Mouse (Mus musculus) CH12.LX (cell line): ENCODE measurements around the gene Sypl2. TPM values are rescaled to one million over a fixed set of nuclear protein-coding genes. Genes with fewer than 3 reads are reported as not detected.

Experiments used
- DNase-seq: peaks from one replicate; pipeline ENCODE4 v3.0.0-alpha.2; 2013; ENCODE audit errors: extremely low read depth
- H3K27ac ChIP-seq: 2 replicates; pipeline ENCODE4 v1.5.1; 2012; ENCODE audit warnings: low read depth, mild to moderate bottlenecking, control low read depth, moderate library complexity; ENCODE audit not compliant: insufficient read depth
- H3K27me3 ChIP-seq: replicated peaks from 2 replicates; pipeline ENCODE3; 2012; ENCODE audit warnings: inconsistent platforms
- H3K36me3 ChIP-seq, 2 experiments: replicated peaks in 1 of 2; 2 replicates each; pipeline versions ENCODE3 to v1.6.1; 2012; ENCODE audit warnings: inconsistent platforms in 1 of 2, low read length in 1 of 2, mild to moderate bottlenecking in 1 of 2, mixed read lengths in 1 of 2, moderate library complexity in 1 of 2; ENCODE audit not compliant: control insufficient read depth in 1 of 2, insufficient read depth in 1 of 2
- H3K4me1 ChIP-seq, 2 experiments: 2 replicates each; pipeline ENCODE4 v1.6.1; 2012; ENCODE audit warnings: inconsistent platforms in 1 of 2, moderate library complexity in 1 of 2; ENCODE audit not compliant: insufficient read depth in 2 of 2, control insufficient read depth in 1 of 2
- H3K4me2 ChIP-seq: 2 replicates; pipeline ENCODE4 v1.6.1; 2012; ENCODE audit warnings: low read depth, mild to moderate bottlenecking, control low read depth; ENCODE audit not compliant: poor library complexity, insufficient read depth, severe bottlenecking
- H3K4me3 ChIP-seq, 3 experiments: fragments of 150-350 bp in 1 of 3; sonication (generic) in 1 of 3; replicated peaks in 1 of 3; 2 replicates each; pipeline versions ENCODE3 to v1.5.1; 2011 to 2012; ENCODE audit warnings: low read depth in 2 of 3, low read length in 2 of 3, mild to moderate bottlenecking in 2 of 3, moderate library complexity in 2 of 3, control low read depth in 1 of 3, improper control_type of control experiment in 1 of 3, inconsistent platforms in 1 of 3, mixed read lengths in 1 of 3; ENCODE audit not compliant: poor library complexity in 1 of 3
- H3K79me2 ChIP-seq: replicated peaks from 2 replicates; pipeline ENCODE4 v1.6.1; 2012; ENCODE audit warnings: mild to moderate bottlenecking, moderate library complexity; ENCODE audit not compliant: control insufficient read depth, poor library complexity, insufficient read depth, severe bottlenecking; ENCODE audit errors: extremely low read depth
- H3K9ac ChIP-seq: 2 replicates; pipeline ENCODE4 v1.6.1; 2012; ENCODE audit warnings: low read depth, mild to moderate bottlenecking, control low read depth, moderate library complexity; ENCODE audit not compliant: insufficient read depth
- H3K9me3 ChIP-seq: replicated peaks from 2 replicates; pipeline ENCODE3; 2012; ENCODE audit warnings: low read length, inconsistent platforms, mixed read lengths
- BHLHE40 ChIP-seq: IDR thresholded peaks from 2 replicates; pipeline ENCODE4 v1.6.1; 2011; ENCODE audit warnings: mild to moderate bottlenecking, low read depth, low read length, improper control_type of control experiment
- CHD2 ChIP-seq: IDR thresholded peaks from 2 replicates; pipeline ENCODE4 v1.6.1; 2011; ENCODE audit warnings: low read length, improper control_type of control experiment
- CTCF ChIP-seq, 2 experiments: IDR thresholded peaks in 1 of 2; conservative IDR thresholded peaks in 1 of 2; 2 replicates each; pipeline ENCODE4 v1.5.1; 2011 to 2012; ENCODE audit warnings: low read depth in 2 of 2, low read length in 2 of 2, improper control_type of control experiment in 1 of 2, inconsistent platforms in 1 of 2, mild to moderate bottlenecking in 1 of 2, moderate library complexity in 1 of 2
- EP300 ChIP-seq: IDR thresholded peaks from 2 replicates; pipeline ENCODE4 v1.6.1; 2011; ENCODE audit warnings: low read length, improper control_type of control experiment
- ETS1 ChIP-seq: conservative IDR thresholded peaks from 2 replicates; pipeline ENCODE4 v1.6.1; 2012; ENCODE audit warnings: low read depth, mild to moderate bottlenecking, inconsistent platforms, low read length, improper control_type of control experiment, moderate library complexity
- HCFC1 ChIP-seq: IDR thresholded peaks from 2 replicates; pipeline ENCODE4 v1.6.1; 2012; ENCODE audit warnings: low read depth, mild to moderate bottlenecking, inconsistent platforms, low read length, improper control_type of control experiment
- IRF4 ChIP-seq: IDR thresholded peaks from 2 replicates; pipeline ENCODE4 v1.6.1; 2014; ENCODE audit warnings: low read depth, mild to moderate bottlenecking, inconsistent platforms, low read length, improper control_type of control experiment
- MAX ChIP-seq: IDR thresholded peaks from 2 replicates; pipeline ENCODE4 v1.6.1; 2011; ENCODE audit warnings: low read length, improper control_type of control experiment
- MAZ ChIP-seq: IDR thresholded peaks from 2 replicates; pipeline ENCODE4 v1.6.1; 2012; ENCODE audit warnings: low read depth, mild to moderate bottlenecking, inconsistent platforms, low read length, improper control_type of control experiment, moderate library complexity
- MXI1 ChIP-seq: IDR thresholded peaks from 2 replicates; pipeline ENCODE4 v1.6.1; 2011; ENCODE audit warnings: mild to moderate bottlenecking, low read depth, low read length, improper control_type of control experiment
- NELFE ChIP-seq: IDR thresholded peaks from 2 replicates; pipeline ENCODE4 v1.6.1; 2011; ENCODE audit warnings: low read depth, low read length, improper control_type of control experiment
- NRF1 ChIP-seq: IDR thresholded peaks from 2 replicates; pipeline ENCODE4 v1.6.1; 2014; ENCODE audit warnings: low read depth, mild to moderate bottlenecking, inconsistent platforms, low read length, improper control_type of control experiment, moderate library complexity
- PAX5 ChIP-seq: IDR thresholded peaks from 2 replicates; pipeline ENCODE4 v1.6.1; 2012; ENCODE audit warnings: low read length, inconsistent platforms, mixed read lengths
- RAD21 ChIP-seq: IDR thresholded peaks from 2 replicates; pipeline ENCODE4 v1.6.1; 2011; ENCODE audit warnings: low read depth, mild to moderate bottlenecking, low read length, improper control_type of control experiment, moderate library complexity
- SIN3A ChIP-seq: IDR thresholded peaks from 2 replicates; pipeline ENCODE4 v1.6.1; 2012; ENCODE audit warnings: low read length, improper control_type of control experiment, inconsistent platforms
- SMC3 ChIP-seq: IDR thresholded peaks from 2 replicates; pipeline ENCODE4 v1.6.1; 2011; ENCODE audit warnings: low read depth, low read length, improper control_type of control experiment
- TCF12 ChIP-seq: IDR thresholded peaks from 2 replicates; pipeline ENCODE4 v1.6.1; 2014; ENCODE audit warnings: low read depth, mild to moderate bottlenecking, inconsistent platforms, low read length, improper control_type of control experiment
- UBTF ChIP-seq: IDR thresholded peaks from 2 replicates; pipeline ENCODE4 v1.6.1; 2012; ENCODE audit warnings: low read depth, mild to moderate bottlenecking, inconsistent platforms, low read length, improper control_type of control experiment, moderate library complexity
- USF2 ChIP-seq: conservative IDR thresholded peaks from 2 replicates; pipeline ENCODE4 v1.6.1; 2011; ENCODE audit warnings: low read depth, low read length, improper control_type of control experiment
- ZC3H11A ChIP-seq: IDR thresholded peaks from 2 replicates; pipeline ENCODE4 v1.6.1; 2012; ENCODE audit warnings: low read depth, mild to moderate bottlenecking, inconsistent platforms, low read length, improper control_type of control experiment
- ZKSCAN1 ChIP-seq: IDR thresholded peaks from 2 replicates; pipeline ENCODE4 v1.6.1; 2012; ENCODE audit warnings: low read depth, inconsistent platforms, low read length, improper control_type of control experiment, borderline replicate concordance
- ZNF384 ChIP-seq: IDR thresholded peaks from 2 replicates; pipeline ENCODE4 v1.6.1; 2012; ENCODE audit warnings: low read depth, low read length, improper control_type of control experiment, inconsistent platforms
- dilution Hi-C: fragments of 300-500 bp; cut with MboI; formaldehyde crosslinking; loops from 2 replicates; pipeline ENCODE4 v1.14.3; 2020; ENCODE audit warnings: low sequenced_read_pairs; ENCODE audit not compliant: extremely low pct_unique_long_range_greater_than_20kb, extremely low pct_ligation_motif_present
- in situ Hi-C: fragments of 300-500 bp; cut with MboI; formaldehyde crosslinking; loops from 3 replicates; pipeline ENCODE4 v1.14.3; 2019; ENCODE audit warnings: low sequenced_read_pairs, low pct_ligation_motif_present, low pct_unique_long_range_greater_than_20kb, mixed read lengths
- polyA plus RNA-seq: library from polyadenylated mRNA; unstranded; fragments of >175 nt; gene quantifications from 2 replicates; pipeline ENCODE4 v1.2.1, GENCODE M21; 2012; ENCODE audit warnings: low read depth; ENCODE audit not compliant: insufficient read length
- total RNA-seq, 2 experiments: library from RNA; depleted of rRNA; stranded (reverse); fragments of 300-350 nt in 1 of 2; fragments of >200 nt in 1 of 2; gene quantifications; 2 replicates each; pipeline ENCODE4 v1.2.3; 2012 to 2014

Sypl2 gene
- total and polyA plus RNA-seq, 3 experiments = not detected

DNA sequence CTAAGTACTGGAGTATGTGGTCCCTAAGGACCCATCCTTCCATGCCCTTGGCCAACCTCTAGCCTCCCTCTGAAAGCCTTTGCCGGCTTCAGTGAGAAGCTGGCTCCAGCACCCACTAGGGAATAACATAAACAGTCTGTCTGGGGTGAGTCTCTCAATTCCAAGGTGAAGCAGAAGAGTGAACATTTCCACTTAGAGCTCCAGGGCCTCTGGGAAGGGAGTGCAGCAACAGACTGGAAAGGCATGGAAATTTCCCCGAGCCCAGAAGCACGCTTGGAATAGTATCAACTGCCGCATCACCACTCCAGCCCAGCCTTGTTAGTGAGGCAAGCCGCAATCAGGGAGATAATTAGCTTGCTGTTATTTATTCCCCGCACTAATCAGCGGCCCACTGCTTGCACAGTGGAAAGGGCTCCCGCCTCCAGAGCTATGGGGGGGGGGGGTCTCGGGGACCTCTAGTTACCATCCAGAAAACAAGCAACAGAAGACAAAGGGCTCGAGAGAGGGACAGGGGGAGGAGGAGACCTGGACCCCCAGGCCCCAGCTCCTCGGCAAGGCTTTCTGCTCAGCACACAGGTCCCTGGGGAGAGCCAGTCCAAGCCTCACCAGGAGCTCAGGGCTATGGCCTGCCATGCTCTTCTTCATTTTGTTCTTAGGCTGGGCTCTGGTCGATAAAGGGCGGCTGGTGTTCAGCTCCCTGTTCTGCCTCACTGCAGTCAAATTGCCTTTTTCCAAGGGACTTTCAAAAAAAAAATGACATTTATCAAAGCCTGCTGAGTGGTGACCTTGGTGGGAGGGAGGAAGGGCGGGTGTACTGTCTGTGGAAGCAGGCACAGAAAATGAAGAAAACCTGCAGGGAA, 51.5 kb downstream of the Sypl2 start:
- in situ Hi-C loops = no loop called here
- no peaks in the 10 kb centered on the region for H3K4me1 ChIP-seq
- H3K27me3 ChIP-seq = peaks cover 28% of the 10 kb centered on the region
- no peaks in the 10 kb centered on the region for H3K79me2 ChIP-seq
- H3K36me3 ChIP-seq = no peaks in the 10 kb centered on the region
- no peak overlapping the region for H3K4me3 ChIP-seq
- H3K9me3 ChIP-seq = peaks cover 4% of the 10 kb centered on the region
- H3K4me2 ChIP-seq = no peak overlapping the region
- DNase-seq = no peak
- TF ChIP-seq MAX = no peak
- TF ChIP-seq NELFE = no peak
- TF ChIP-seq HCFC1 = no peak
- TF ChIP-seq MXI1 = no peak
- no peak for TF ChIP-seq NRF1
- no peak for TF ChIP-seq ZNF384
- TF ChIP-seq UBTF = no peak
- TF ChIP-seq RAD21 = no peak
- no peak for TF ChIP-seq USF2
- TF ChIP-seq ZC3H11A = no peak
- no peak for TF ChIP-seq IRF4
- no peak for TF ChIP-seq SMC3
- no peak for TF ChIP-seq PAX5
- no peak for TF ChIP-seq CTCF (conservative IDR thresholded peaks at IDR 0.05 in 1 of 2, IDR thresholded peaks at IDR 0.05 in 1 of 2; ENCODE audit: low read depth in 2 of 2, low read length in 2 of 2)
- no peak for TF ChIP-seq SIN3A
- TF ChIP-seq, all 38 proteins: peak for 0
- dilution Hi-C loops = no loop called here
- Histone ChIP-seq H3K27ac (no peak overlapping the region), H3K9ac (no peak overlapping the region)

DNA sequence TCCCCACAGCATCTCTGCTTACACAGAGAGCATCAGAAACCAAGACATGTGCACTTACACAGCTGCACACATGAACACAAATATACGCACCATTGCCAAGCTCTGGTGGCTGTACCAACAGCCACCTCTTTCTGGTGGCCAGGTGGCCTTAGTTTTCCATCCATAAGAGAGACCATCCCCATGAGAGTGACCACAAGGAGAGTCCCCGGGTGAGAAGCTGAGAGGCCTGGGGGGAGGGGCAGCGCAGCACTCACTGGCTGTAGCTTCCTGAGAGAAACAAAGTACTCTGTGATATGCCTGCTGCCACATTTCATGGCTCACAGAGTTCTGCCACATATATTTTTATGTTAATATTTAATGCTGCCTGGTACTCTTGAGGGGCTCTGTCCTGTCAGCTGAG, 57.2 kb downstream of the Sypl2 start:
- DNase-seq = no peak
- no peaks in the 10 kb centered on the region for H3K79me2 ChIP-seq
- peaks cover 24 to 51% of the 10 kb centered on the region in 2 experiments for H3K4me1 ChIP-seq
- H3K9ac ChIP-seq = no peak overlapping the region
- peaks cover 11% of the 10 kb centered on the region for H3K27me3 ChIP-seq
- no peak overlapping the region for H3K27ac ChIP-seq
- no peak overlapping the region for H3K4me3 ChIP-seq
- TF ChIP-seq BHLHE40 = peak; percentile 50
- TF ChIP-seq TCF12 = peak; percentile 65
- peak; percentile 62; the same call in 1 of the 2 replicates for TF ChIP-seq CHD2
- TF ChIP-seq MAZ = no peak
- 0 out of 2 replicates have a peak, but pooled peaks have one; percentile 38 for TF ChIP-seq SIN3A
- 0 out of 2 replicates have a peak, but pooled peaks have one; percentile 28 for TF ChIP-seq ETS1
- no peak for TF ChIP-seq ZKSCAN1
- TF ChIP-seq EP300 = no peak
- in situ Hi-C loops = loop anchor here (5.0 to 10.0 kb wide), 3 partner anchors 38 to 216 kb away; partner anchors contain the start of genes Psma5 and Psrc1
- no peaks in the 10 kb centered on the region for H3K36me3 ChIP-seq
- dilution Hi-C loops = no loop called here
- H3K4me2 ChIP-seq = peak overlapping the region; percentile 30; the same call in 1 of the 2 replicates
- H3K9me3 ChIP-seq = no peaks in the 10 kb centered on the region
